Mouse (Mus musculus): ENCODE measurements around the gene Vmn1r87.

Vmn1r87 gene

GRCm38 (mm10) chr7:13140057-13140456, at the start of gene Vmn1r87:
Gene Vmn1r87 (minus strand): TSS chr7:13140157.
- DNase-seq (ENCODE audit: low spot score): no peak

GRCm38 (mm10) chr7:13159268-13159667, 19.3 kb upstream of the Vmn1r87 start, which contains the start of gene Vmn1r88:
Gene Vmn1r88 (plus strand): TSS chr7:13159568.
- no peak for DNase-seq (ENCODE audit: low spot score)

- DNase-seq (ENCODE audit: low spot score): no peak
Observed at GRCm38 (mm10) chr7:13137340-13137739, 2.6 kb downstream of the Vmn1r87 start.

- no peak for DNase-seq (ENCODE audit: low spot score)
Observed at GRCm38 (mm10) chr7:13131856-13132255, 8.1 kb downstream of the Vmn1r87 start.

- DNase-seq (ENCODE audit: low spot score): peak; percentile 55
Observed at GRCm38 (mm10) chr7:13123554-13124153, 16.3 kb downstream of the Vmn1r87 start.

- DNase-seq (ENCODE audit: low spot score): no peak
Observed at GRCm38 (mm10) chr7:13119817-13120216, 20.1 kb downstream of the Vmn1r87 start, which contains the start of gene Vmn1r86. Gene Vmn1r86 (minus strand): TSS chr7:13119917.

- no peak for DNase-seq (ENCODE audit: low spot score)
Observed at GRCm38 (mm10) chr7:13095073-13095472, 44.9 kb downstream of the Vmn1r87 start, which contains the start of gene Vmn1r85. Gene Vmn1r85 (minus strand): TSS chr7:13095173.

All from spleen, adult 12 weeks (tissue).